Mouse (Mus musculus): ENCODE measurements at regions not wholly inside any gene's neighbourhood (a gene's known extent, or its start where the extent isn't known, plus 50 kb on each side); places are given as distances from the start of the nearest gene placed in this dataset.

- TF ChIP-seq CTCF (IDR thresholded peaks at IDR 0.05): peak; percentile 48
- TF ChIP-seq EP300 (IDR thresholded peaks at IDR 0.05): no peak
Measured at GRCm38 (mm10) chr11:43960348-43961105, 59.5 kb upstream of the Adra1b start.

All from lung, postnatal 0 days (tissue).